Mouse (Mus musculus) lung, embryonic 15.5 days (tissue): ENCODE measurements around the gene Rptor. TPM values are rescaled to one million over a fixed set of nuclear protein-coding genes. Genes with fewer than 3 reads are reported as not detected.

ENCODE experiments used
- ATAC-seq: fragments of 200-750 bp; cut with Nextera tagmentation; 2 replicates; pipeline ENCODE4 v1.8.0; 2017; ENCODE audit warnings: moderate number of reproducible peaks, borderline replicate concordance; ENCODE audit not compliant: low FRiP score, low TSS enrichment; ENCODE audit errors: extremely low read depth
- H3K27ac ChIP-seq: fragments of 300-500 bp; sonication (generic); 2 replicates; pipeline ENCODE4 v1.5.1; 2015; ENCODE audit warnings: moderate library complexity, mild to moderate bottlenecking, inconsistent platforms
- H3K27me3 ChIP-seq: fragments of 300-500 bp; sonication (generic); 2 replicates; pipeline ENCODE4 v1.6.1; 2015; ENCODE audit warnings: inconsistent platforms
- H3K36me3 ChIP-seq: fragments of 300-500 bp; sonication (generic); 2 replicates; pipeline ENCODE4 v1.6.1; 2015; ENCODE audit warnings: inconsistent platforms
- H3K4me1 ChIP-seq: fragments of 300-500 bp; sonication (generic); 2 replicates; pipeline ENCODE4 v1.6.1; 2015; ENCODE audit warnings: inconsistent platforms
- H3K4me2 ChIP-seq: fragments of 300-500 bp; sonication (generic); 2 replicates; pipeline ENCODE4 v1.6.1; 2015; ENCODE audit warnings: inconsistent platforms, mild to moderate bottlenecking, moderate library complexity
- H3K4me3 ChIP-seq: fragments of 300-500 bp; sonication (generic); 2 replicates; pipeline ENCODE4 v1.5.1; 2015; ENCODE audit warnings: mild to moderate bottlenecking, inconsistent platforms
- H3K9ac ChIP-seq: fragments of 300-500 bp; sonication (generic); 2 replicates; pipeline ENCODE4 v1.6.1; 2015; ENCODE audit warnings: inconsistent platforms
- H3K9me3 ChIP-seq: fragments of 300-500 bp; sonication (generic); 2 replicates; pipeline ENCODE4 v1.6.1; 2016; ENCODE audit warnings: inconsistent platforms
- WGBS: fragments of 180-500 bp; shearing (Covaris S2); methylation state at CpG from one replicate; pipeline ENCODE4 v1.1.7; 2015; 5-methylcytosine and 5-hydroxymethylcytosine counted together
- polyA plus RNA-seq: library from polyadenylated mRNA; unstranded; fragments of >200 nt; fragmentation: Nextera tagmentation; extraction: Ambion mirVana; gene quantifications from 2 replicates; pipeline ENCODE4 v1.2.1, GENCODE M21; 2015

Rptor gene
- polyA plus RNA-seq, 1 experiment from 2014 or later, result 9.7 TPM

GRCm38 (mm10) chr11:119862523-119863299 lies 260.0 kb downstream of the Rptor start:
- H3K27ac ChIP-seq, result no peak overlapping the region
- no peaks in the 10 kb centered on the region for H3K4me1 ChIP-seq
- no peak overlapping the region for H3K4me3 ChIP-seq
- H3K9me3 ChIP-seq, result no peaks in the 10 kb centered on the region
- peaks cover 12% of the 10 kb centered on the region; the same call in 1 of the 2 replicates for H3K36me3 ChIP-seq
- H3K27me3 ChIP-seq, result no peaks in the 10 kb centered on the region
- no peak overlapping the region for H3K9ac ChIP-seq
- H3K4me2 ChIP-seq, result no peak overlapping the region
- 79% methylated on average over 8 of the region's 8 CpGs for WGBS
- no peak for ATAC-seq

- no peaks in the 10 kb centered on the region for H3K27me3 ChIP-seq
- H3K4me3 ChIP-seq, result no peak overlapping the region
- no peak overlapping the region for H3K27ac ChIP-seq
- H3K4me2 ChIP-seq, result no peak overlapping the region; the same call in 1 of the 2 replicates
- H3K4me1 ChIP-seq, result no peaks in the 10 kb centered on the region
- no peak overlapping the region for H3K9ac ChIP-seq
- 38% methylated on average over 10 of the region's 10 CpGs for WGBS
- 0 out of 2 replicates have a peak, but pooled peaks have one; percentile 35 for ATAC-seq
- H3K9me3 ChIP-seq, result no peaks in the 10 kb centered on the region
- peaks cover 6% of the 10 kb centered on the region; the same call in 1 of the 2 replicates for H3K36me3 ChIP-seq
These were observed 260.7 kb downstream of the Rptor start for GRCm38 (mm10) chr11:119863421-119863821.

GRCm38 (mm10) chr11:119866837-119867236 lies 264.1 kb downstream of the Rptor start:
- no peak overlapping the region for H3K4me3 ChIP-seq
- H3K4me1 ChIP-seq, result 0 out of 2 replicates have a peak, but pooled peaks cover 3% of the 10 kb centered on the region
- H3K9me3 ChIP-seq, result no peaks in the 10 kb centered on the region
- peaks cover 5% of the 10 kb centered on the region for H3K36me3 ChIP-seq
- ATAC-seq, result no peak
- no peaks in the 10 kb centered on the region for H3K27me3 ChIP-seq
- 74% methylated on average over 6 of the region's 6 CpGs for WGBS
- H3K27ac ChIP-seq, result no peak overlapping the region
- H3K4me2 ChIP-seq, result no peak overlapping the region
- H3K9ac ChIP-seq, result no peak overlapping the region

GRCm38 (mm10) chr11:119868138-119868537 lies 265.4 kb downstream of the Rptor start:
- peak; percentile 34; the same call in 1 of the 2 replicates for ATAC-seq
- Histone ChIP-seq H3K36me3 (peaks cover 15% of the 10 kb centered on the region), H3K27ac (peak overlapping the region; percentile 9; the same call in 1 of the 2 replicates), H3K9me3 (no peaks in the 10 kb centered on the region), H3K4me2 (no peak overlapping the region), H3K9ac (no peak overlapping the region), H3K4me3 (no peak overlapping the region), H3K27me3 (no peaks in the 10 kb centered on the region), H3K4me1 (0 out of 2 replicates have a peak, but pooled peaks cover 3% of the 10 kb centered on the region)
- 59% methylated on average over 3 of the region's 3 CpGs for WGBS

GRCm38 (mm10) chr11:119868556-119868955 lies 265.9 kb downstream of the Rptor start:
- ATAC-seq, result no peak
- H3K9me3 ChIP-seq, result no peaks in the 10 kb centered on the region
- no peak overlapping the region for H3K4me3 ChIP-seq
- peaks cover 19% of the 10 kb centered on the region for H3K36me3 ChIP-seq
- no peaks in the 10 kb centered on the region for H3K27me3 ChIP-seq
- H3K4me1 ChIP-seq, result 0 out of 2 replicates have a peak, but pooled peaks cover 3% of the 10 kb centered on the region
- H3K9ac ChIP-seq, result no peak overlapping the region
- no peak overlapping the region for H3K4me2 ChIP-seq
- peak overlapping the region; percentile 74 for H3K27ac ChIP-seq
- 70% methylated on average over 4 of the region's 4 CpGs for WGBS

- H3K9me3 ChIP-seq, result no peaks in the 10 kb centered on the region
- H3K4me1 ChIP-seq, result 0 out of 2 replicates have a peak, but pooled peaks cover 3% of the 10 kb centered on the region
- peaks cover 32% of the 10 kb centered on the region for H3K36me3 ChIP-seq
- no peaks in the 10 kb centered on the region for H3K27me3 ChIP-seq
- H3K4me2 ChIP-seq, result no peak overlapping the region
- H3K27ac ChIP-seq, result no peak overlapping the region
- 80% methylated on average over 7 of the region's 7 CpGs for WGBS
- H3K9ac ChIP-seq, result no peak overlapping the region
- H3K4me3 ChIP-seq, result no peak overlapping the region
- no peak for ATAC-seq
These were observed 268.4 kb downstream of the Rptor start for GRCm38 (mm10) chr11:119871141-119871540.

GRCm38 (mm10) chr11:119873643-119874042 lies 270.9 kb downstream of the Rptor start:
- Histone ChIP-seq H3K9ac (no peak overlapping the region), H3K4me2 (no peak overlapping the region), H3K27me3 (no peaks in the 10 kb centered on the region), H3K4me1 (0 out of 2 replicates have a peak, but pooled peaks cover 1% of the 10 kb centered on the region), H3K9me3 (no peaks in the 10 kb centered on the region), H3K4me3 (no peak overlapping the region), H3K36me3 (peaks cover 44% of the 10 kb centered on the region), H3K27ac (no peak overlapping the region)
- 88% methylated on average over 4 of the region's 4 CpGs for WGBS
- no peak for ATAC-seq

GRCm38 (mm10) chr11:119874841-119875240 lies 272.1 kb downstream of the Rptor start:
- no peak overlapping the region for H3K9ac ChIP-seq
- no peak overlapping the region for H3K4me2 ChIP-seq
- H3K27me3 ChIP-seq, result no peaks in the 10 kb centered on the region
- no peak overlapping the region for H3K4me3 ChIP-seq
- ATAC-seq, result no peak
- peaks cover 51% of the 10 kb centered on the region for H3K36me3 ChIP-seq
- no peaks in the 10 kb centered on the region for H3K4me1 ChIP-seq
- no peaks in the 10 kb centered on the region for H3K9me3 ChIP-seq
- no peak overlapping the region for H3K27ac ChIP-seq
- 86% methylated on average over 1 of the region's 1 CpGs for WGBS

- WGBS, result 76% methylated on average over 9 of the region's 9 CpGs
- H3K4me1 ChIP-seq, result no peaks in the 10 kb centered on the region
- H3K9ac ChIP-seq, result no peak overlapping the region
- H3K4me2 ChIP-seq, result no peak overlapping the region
- H3K4me3 ChIP-seq, result no peak overlapping the region
- no peaks in the 10 kb centered on the region for H3K9me3 ChIP-seq
- ATAC-seq, result no peak
- no peaks in the 10 kb centered on the region for H3K27me3 ChIP-seq
- H3K27ac ChIP-seq, result no peak overlapping the region
- H3K36me3 ChIP-seq, result peaks cover 58% of the 10 kb centered on the region
These were observed 273.0 kb downstream of the Rptor start for GRCm38 (mm10) chr11:119875685-119876084.

- Histone ChIP-seq H3K4me2 (no peak overlapping the region), H3K36me3 (peaks cover 53% of the 10 kb centered on the region)
- ATAC-seq, result no peak
These were observed 274.4 kb downstream of the Rptor start for GRCm38 (mm10) chr11:119877124-119877523.

GRCm38 (mm10) chr11:119879573-119879972 lies 276.9 kb downstream of the Rptor start:
- no peak overlapping the region for H3K27ac ChIP-seq
- H3K4me3 ChIP-seq, result no peak overlapping the region
- H3K36me3 ChIP-seq, result peaks cover 33% of the 10 kb centered on the region
- H3K4me2 ChIP-seq, result no peak overlapping the region
- H3K27me3 ChIP-seq, result no peaks in the 10 kb centered on the region
- no peak overlapping the region for H3K9ac ChIP-seq
- WGBS, result 87% methylated on average over 5 of the region's 5 CpGs
- no peaks in the 10 kb centered on the region for H3K9me3 ChIP-seq
- no peaks in the 10 kb centered on the region for H3K4me1 ChIP-seq
- ATAC-seq, result no peak

More at GRCm38 (mm10) chr11:119877124-119877523, 274.4 kb downstream of the Rptor start:
- Histone ChIP-seq H3K4me1 (no peaks in the 10 kb centered on the region), H3K27me3 (no peaks in the 10 kb centered on the region), H3K27ac (no peak overlapping the region), H3K9ac (no peak overlapping the region), H3K9me3 (no peaks in the 10 kb centered on the region), H3K4me3 (no peak overlapping the region)
- 87% methylated on average over 7 of the region's 7 CpGs for WGBS

GRCm38 (mm10) chr11:119883646-119884045 lies 280.9 kb downstream of the Rptor start:
- WGBS, result 63% methylated on average over 2 of the region's 2 CpGs
- no peak overlapping the region for H3K9ac ChIP-seq
- H3K4me1 ChIP-seq, result no peaks in the 10 kb centered on the region
- peaks cover 21% of the 10 kb centered on the region for H3K36me3 ChIP-seq
- H3K4me3 ChIP-seq, result no peak overlapping the region
- H3K9me3 ChIP-seq, result no peaks in the 10 kb centered on the region
- H3K27ac ChIP-seq, result no peak overlapping the region
- no peak for ATAC-seq
- no peak overlapping the region for H3K4me2 ChIP-seq
- no peaks in the 10 kb centered on the region for H3K27me3 ChIP-seq
